Mouse (Mus musculus) layer of hippocampus, adult 2 months (tissue): ENCODE results near the gene Gm5799. TPM values are rescaled to one million over a fixed set of nuclear protein-coding genes. Genes with fewer than 3 reads are reported as not detected.
"Not testable (repeated sequence)": the region's sequence is repeated elsewhere in the genome, so short reads cannot be mapped to it uniquely, and the experiment has no call there.

Source experiments
- DNase-seq, 2 experiments: peaks; one replicate each; pipeline ENCODE4 v3.0.0; 2022; ENCODE audit warnings: low spot score in 2 of 2
- H3K27ac ChIP-seq: fragments of 200-600 bp; 2 replicates; pipeline ENCODE4 v1.8.1; 2022
- H3K4me3 ChIP-seq: fragments of 200-600 bp; 2 replicates; pipeline ENCODE4 v1.8.1; 2022; ENCODE audit warnings: mild to moderate bottlenecking
- long read RNA-seq, 2 experiments: library from polyadenylated mRNA; stranded (forward); transcript quantifications; one replicate each; pipeline ENCODE4 v2.0.0; 2021; ENCODE audit warnings: borderline mapping rate in 2 of 2
- total RNA-seq, 2 experiments: library from RNA; stranded (reverse); gene quantifications; 2 replicates each; pipeline ENCODE4 v1.2.3; 2021

Gm5799 gene
- total RNA-seq = under 1 TPM; 0.39 to 0.64 TPM
- long read RNA-seq, experiment 1 = 0 reads
- long read RNA-seq, experiment 2 = 0 reads

- not testable (repeated sequence) for H3K4me3 ChIP-seq, DNase-seq, H3K27ac ChIP-seq
These were observed at the start of gene Gm5799 for GRCm38 (mm10) chr14:43543276-43543675. Gm5799 (plus strand) TSS chr14:43543576.

DNA sequence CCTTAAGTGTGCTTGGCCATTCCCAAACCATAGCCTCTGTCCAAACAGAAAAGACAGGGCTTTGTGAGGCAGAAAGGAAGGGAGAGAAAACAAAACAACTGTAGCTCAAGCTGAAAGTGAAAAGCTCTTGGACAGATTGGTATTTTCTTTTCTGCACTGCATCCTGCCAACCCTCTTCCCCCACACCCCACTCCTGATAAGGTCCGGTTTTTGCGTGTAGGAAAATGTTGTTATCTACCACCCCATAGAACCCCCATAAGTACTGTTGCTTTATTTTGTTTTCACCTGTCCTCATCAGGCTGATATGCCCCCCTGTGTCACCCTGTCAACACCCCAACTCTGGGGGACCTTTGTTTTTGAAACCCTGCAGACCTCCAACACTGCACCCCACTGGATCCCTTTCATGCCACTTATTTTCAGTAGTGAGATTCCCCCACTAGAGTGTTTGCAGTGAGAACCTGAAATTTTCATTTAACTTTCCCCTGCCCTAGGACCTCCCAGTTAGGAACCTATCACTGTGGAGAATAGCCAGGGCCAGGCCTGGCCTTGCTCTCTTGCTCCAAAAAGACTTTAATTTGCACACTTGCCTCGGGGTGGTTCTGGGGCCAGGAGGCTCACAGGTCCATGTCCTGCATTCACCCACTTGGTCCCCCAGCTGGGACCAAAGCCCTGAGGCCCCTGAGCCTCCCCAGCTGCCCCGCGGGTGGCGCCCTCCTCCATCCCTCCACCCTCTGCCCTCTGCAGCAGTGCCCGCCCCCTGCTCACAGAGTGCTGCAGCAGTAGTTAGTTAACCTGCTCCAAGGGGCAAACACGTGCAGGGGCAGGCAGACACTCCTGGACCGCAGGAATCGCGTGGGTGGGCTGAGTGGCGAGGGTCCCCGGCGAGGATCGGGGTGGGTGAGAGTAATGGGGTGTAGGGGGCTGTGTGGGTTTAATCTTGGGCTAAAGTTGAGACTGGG is 12.0 kb upstream of the Gm5799 start:
- not testable (repeated sequence) for H3K4me3 ChIP-seq, DNase-seq, H3K27ac ChIP-seq

DNA sequence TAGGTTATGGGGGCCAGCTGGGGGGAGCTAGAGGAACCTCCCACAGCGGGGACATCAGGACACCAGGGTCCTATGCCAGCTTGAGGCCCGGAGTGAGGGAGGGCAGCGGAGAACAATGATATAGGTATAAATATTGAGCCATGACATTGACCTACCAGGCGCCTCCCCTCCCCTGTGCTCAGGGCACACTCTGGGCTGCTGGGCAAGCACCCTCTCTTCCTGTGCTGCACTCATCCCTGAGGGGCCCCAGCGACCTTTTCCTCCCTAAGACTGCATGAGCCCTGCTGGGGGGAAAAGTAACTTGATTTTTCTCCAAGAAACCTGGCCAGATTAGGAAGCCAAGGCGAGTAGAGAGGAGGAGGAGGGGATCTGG is 11.4 kb upstream of the Gm5799 start:
- H3K4me3 ChIP-seq, H3K27ac ChIP-seq, DNase-seq: not testable (repeated sequence)

- H3K4me3 ChIP-seq, H3K27ac ChIP-seq, DNase-seq: not testable (repeated sequence)
These were observed 11.0 kb upstream of the Gm5799 start for GRCm38 (mm10) chr14:43532387-43532786.

DNA sequence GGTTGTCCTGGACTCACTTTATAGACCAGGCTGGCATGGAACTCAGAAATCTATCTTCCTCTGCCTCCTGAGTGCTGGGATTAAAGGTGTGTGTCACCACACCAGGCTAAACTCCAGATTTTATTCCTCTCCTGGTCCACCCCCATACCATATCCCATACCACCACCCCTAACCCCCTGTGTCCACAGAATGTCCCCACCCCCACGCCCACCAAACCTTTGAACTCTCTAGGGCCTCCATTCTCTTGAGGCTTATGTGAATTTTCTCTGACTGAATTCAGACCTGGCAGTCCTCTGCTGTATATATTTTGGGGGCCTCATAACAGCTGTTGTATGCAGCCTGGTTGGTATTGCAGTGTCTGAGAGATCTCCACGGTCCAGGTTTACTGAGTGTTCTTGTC is 5.2 kb upstream of the Gm5799 start:
- not testable (repeated sequence) for H3K4me3 ChIP-seq, DNase-seq, H3K27ac ChIP-seq

GRCm38 (mm10) chr14:43546281-43546680 is 2.9 kb downstream of the Gm5799 start:
- DNase-seq, H3K27ac ChIP-seq, H3K4me3 ChIP-seq: not testable (repeated sequence)

GRCm38 (mm10) chr14:43552271-43552670 is 8.9 kb downstream of the Gm5799 start:
- H3K4me3 ChIP-seq, H3K27ac ChIP-seq: not testable (repeated sequence)

DNA sequence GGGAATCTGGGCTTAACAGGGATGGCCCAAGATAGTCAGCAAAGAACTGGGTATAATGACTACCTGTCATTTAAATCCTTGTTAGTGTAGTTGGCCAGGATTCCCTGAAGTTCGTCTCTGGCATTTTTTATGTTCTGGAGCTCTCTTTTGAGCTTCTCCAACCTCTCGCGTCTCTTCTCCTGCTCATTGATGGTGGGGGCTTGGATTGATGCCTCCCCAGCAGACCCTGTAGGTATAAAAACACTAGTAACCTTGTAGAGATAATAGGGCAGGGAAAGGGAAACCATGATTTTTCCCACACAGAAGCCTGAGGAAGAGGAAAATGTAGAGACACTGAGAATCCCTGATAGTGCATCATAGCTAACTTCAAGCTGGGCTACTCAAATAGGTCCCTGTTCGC is 34.6 kb downstream of the Gm5799 start:
- not testable (repeated sequence) for H3K27ac ChIP-seq, H3K4me3 ChIP-seq, DNase-seq

More at GRCm38 (mm10) chr14:43552271-43552670, 8.9 kb downstream of the Gm5799 start:
- not testable (repeated sequence) for DNase-seq

GRCm38 (mm10) chr14:43579046-43579445 is 35.7 kb downstream of the Gm5799 start, which contains the start of gene Gm17654:
Gm17654 (minus strand) TSS chr14:43579146.
- not testable (repeated sequence) for DNase-seq, H3K4me3 ChIP-seq, H3K27ac ChIP-seq

Other genes starting within 250 kb of the Gm5799 start
- not detected for gene Gm8127, start 249.7 kb upstream of the Gm5799 start, total RNA-seq
- gene 1700001F09Rik, start 195.8 kb upstream of the Gm5799 start, total RNA-seq = under 1 TPM in 1 of 2 experiments, not detected in 1; 0.49 TPM
- not detected for gene Gm8138, start 127.2 kb upstream of the Gm5799 start, total RNA-seq
- not detected for gene Gm17654, start 35.6 kb downstream of the Gm5799 start, total RNA-seq
- not detected for gene Gm10375, start 64.4 kb downstream of the Gm5799 start, total RNA-seq
- gene Gm8165, start 133.6 kb downstream of the Gm5799 start, total RNA-seq = not detected
- 1 to 10 TPM; 1.2 to 1.7 TPM for gene Gm7324, start 154.3 kb downstream of the Gm5799 start, total RNA-seq
- gene Gm16506, start 183.9 kb downstream of the Gm5799 start, total RNA-seq = not detected
- not detected for gene Gm6526, start 204.3 kb downstream of the Gm5799 start, total RNA-seq
- not detected for gene Gm8180, start 241.2 kb downstream of the Gm5799 start, total RNA-seq